Mouse (Mus musculus) olfactory bulb, adult 2 months (tissue): Measurements from ENCODE around the gene Sprr2h.

Experiments
- CTCF ChIP-seq: fragments of 200-500 bp; IDR thresholded peaks from 2 replicates; pipeline ENCODE4 v1.5.1; 2012; ENCODE audit warnings: low read depth, mild to moderate bottlenecking, low read length, moderate library complexity; ENCODE audit not compliant: insufficient read depth
- POLR2A ChIP-seq: fragments of 200-500 bp; IDR thresholded peaks from 2 replicates; pipeline ENCODE4 v1.6.1; 2012; ENCODE audit warnings: mild to moderate bottlenecking, low read depth, low read length, moderate library complexity; ENCODE audit not compliant: insufficient read depth

GRCm38 (mm10) chr3:92394301-92394700 is 8.8 kb downstream of the Sprr2h start:
- no peak for TF ChIP-seq CTCF
- no peak for TF ChIP-seq POLR2A
